Mouse (Mus musculus) heart, adult 9 months (tissue): ENCODE measurements at regions not wholly inside any gene's neighbourhood (a gene's known extent, or its start where the extent isn't known, plus 50 kb on each side); places are given as distances from the start of the nearest gene placed in this dataset.

Source experiments
- DNase-seq, 2 experiments: peaks; one replicate each; pipeline ENCODE4 v3.0.0; 2022; ENCODE audit warnings: low spot score in 2 of 2

GRCm38 (mm10) chr4:55699917-55700316, 167.7 kb upstream of the Klf4 start:
- no peak for DNase-seq

- no peak for DNase-seq
These were observed 166.9 kb upstream of the Klf4 start for GRCm38 (mm10) chr4:55699161-55699560.

- no peak for DNase-seq
These were observed 164.8 kb upstream of the Klf4 start for GRCm38 (mm10) chr4:55697108-55697507.

GRCm38 (mm10) chr4:55696428-55696827, 164.2 kb upstream of the Klf4 start:
- DNase-seq: no peak

- DNase-seq: no peak
These were observed 163.0 kb upstream of the Klf4 start for GRCm38 (mm10) chr4:55695246-55695645.

GRCm38 (mm10) chr4:55689479-55689878, 157.2 kb upstream of the Klf4 start:
- DNase-seq: peak; percentile 62 to 75

- no peak for DNase-seq
These were observed 154.5 kb upstream of the Klf4 start for GRCm38 (mm10) chr4:55686771-55687170.

GRCm38 (mm10) chr4:55672288-55672687, 140.0 kb upstream of the Klf4 start:
- DNase-seq: peak; percentile 63 to 74

GRCm38 (mm10) chr4:55670258-55670657, 138.0 kb upstream of the Klf4 start:
- peak in 1 of 2 experiments; percentile 45 for DNase-seq

GRCm38 (mm10) chr4:55664822-55665221, 132.6 kb upstream of the Klf4 start:
- no peak for DNase-seq

- DNase-seq: no peak
These were observed 131.6 kb upstream of the Klf4 start for GRCm38 (mm10) chr4:55663856-55664255.

- DNase-seq: peak; percentile 72 to 89
These were observed 129.8 kb upstream of the Klf4 start for GRCm38 (mm10) chr4:55662041-55662440.

- DNase-seq: no peak
These were observed 126.6 kb upstream of the Klf4 start for GRCm38 (mm10) chr4:55658904-55659303.

- DNase-seq: no peak
These were observed 123.1 kb upstream of the Klf4 start for GRCm38 (mm10) chr4:55655329-55655728.

GRCm38 (mm10) chr4:55652628-55653027, 120.4 kb upstream of the Klf4 start:
- DNase-seq: no peak

GRCm38 (mm10) chr4:55651811-55652410, 119.6 kb upstream of the Klf4 start:
- DNase-seq: peak in 1 of 2 experiments; percentile 62

GRCm38 (mm10) chr4:55651051-55651763, 118.9 kb upstream of the Klf4 start:
- peak; percentile 97 to 98 for DNase-seq

- peak; percentile 41 to 49 for DNase-seq
These were observed 117.9 kb upstream of the Klf4 start for GRCm38 (mm10) chr4:55650186-55650585.

GRCm38 (mm10) chr4:55648376-55648775, 116.1 kb upstream of the Klf4 start:
- DNase-seq: no peak

GRCm38 (mm10) chr4:55645432-55645831, 113.2 kb upstream of the Klf4 start:
- no peak for DNase-seq

- no peak for DNase-seq
These were observed 112.6 kb upstream of the Klf4 start for GRCm38 (mm10) chr4:55644895-55645294.

- no peak for DNase-seq
These were observed 102.8 kb upstream of the Klf4 start for GRCm38 (mm10) chr4:55634946-55635511.

GRCm38 (mm10) chr4:55631157-55631556, 98.9 kb upstream of the Klf4 start:
- no peak for DNase-seq
